Mouse (Mus musculus): Measurements from ENCODE around the gene Gm3880.

DNA sequence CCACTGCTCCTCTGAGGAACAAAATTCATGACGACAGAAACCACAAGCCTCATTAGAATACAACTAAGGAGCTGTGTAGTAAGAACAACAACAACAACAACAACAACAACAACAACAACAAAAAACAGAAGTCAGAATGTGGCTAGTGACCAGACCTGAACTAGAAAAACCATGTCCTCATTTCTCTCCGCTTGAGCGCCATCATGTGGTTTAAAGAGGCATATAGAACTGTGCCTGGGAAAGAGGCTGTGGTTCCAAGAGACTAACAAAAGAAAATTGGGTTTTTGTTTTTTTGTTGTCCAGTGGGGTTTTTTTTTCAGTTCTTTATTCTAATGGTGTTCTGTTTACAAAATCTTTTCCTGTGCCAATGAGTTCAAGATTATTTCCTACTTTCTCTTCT is 26.1 kb downstream of the Gm3880 start:
- no peak for TF ChIP-seq CTCF (IDR thresholded peaks at IDR 0.05; ENCODE audit: extremely low read depth, insufficient read length, insufficient replicate concordance, low read depth, low read length)
- TF ChIP-seq POLR2A (IDR thresholded peaks at IDR 0.05; ENCODE audit: low read depth, low read length): no peak

Measured in small intestine, adult 2 months (tissue).